Mouse (Mus musculus) heart, postnatal 36 days (tissue): ENCODE results near the gene Timmdc1. TPM values are rescaled to one million over a fixed set of nuclear protein-coding genes. Genes with fewer than 3 reads are reported as not detected.
"Not testable (repeated sequence)": the region's sequence is repeated elsewhere in the genome, so short reads cannot be mapped to it uniquely, and the experiment has no call there.

Experiments
- DNase-seq, 2 experiments: peaks; one replicate each; pipeline ENCODE4 v3.0.0; 2021 to 2022
- intact Hi-C: fragments of 180-260 bp; cut with DNase I; formaldehyde crosslinking; loops from one replicate; pipeline ENCODE4 v1.15.1; 2025
- total RNA-seq, 2 experiments: library from RNA; stranded (reverse); gene quantifications; 2 replicates each; pipeline ENCODE4 v1.2.3; 2021

Timmdc1 gene
- total RNA-seq, 2 experiments from 2014 or later = 62.4 to 74.4 TPM

DNA sequence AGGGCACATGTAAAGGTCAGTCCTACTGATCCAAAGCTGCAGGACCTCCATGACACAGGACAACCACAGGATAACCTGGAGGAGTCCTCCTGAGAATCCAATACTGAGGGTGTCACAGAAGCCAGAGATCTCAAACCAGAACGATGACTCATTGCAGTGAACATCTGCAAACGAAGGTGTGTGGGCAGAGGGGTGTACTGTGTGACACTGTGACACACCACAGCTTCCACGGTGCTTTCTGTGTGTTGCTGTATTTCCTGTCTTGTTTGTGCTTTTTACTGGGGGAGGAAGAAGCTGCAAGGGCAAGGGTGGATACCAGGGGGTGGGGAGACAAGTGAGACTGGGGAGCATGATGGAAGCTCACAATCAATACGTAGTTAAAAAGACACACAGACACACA, 18.9 kb downstream of the Timmdc1 start:
- DNase-seq = no peak
- intact Hi-C loops = loop anchor here (10.0 kb wide), 1 partner anchor 509 kb away; no protein-coding TSS in a partner anchor

GRCm38 (mm10) chr16:38502469-38502868, 20.0 kb downstream of the Timmdc1 start:
- intact Hi-C loops = loop anchor here (10.0 kb wide), 1 partner anchor 508 kb away; no protein-coding TSS in a partner anchor

GRCm38 (mm10) chr16:38496604-38497140, 25.8 kb downstream of the Timmdc1 start:
- DNase-seq = no peak
- intact Hi-C loops = no loop called here

More at GRCm38 (mm10) chr16:38502469-38502868, 20.0 kb downstream of the Timmdc1 start:
- no peak for DNase-seq

- no peak for DNase-seq
- intact Hi-C loops = no loop called here
Observed at GRCm38 (mm10) chr16:38493890-38494289, 28.6 kb downstream of the Timmdc1 start.

GRCm38 (mm10) chr16:38492551-38492950, 29.9 kb downstream of the Timmdc1 start:
- intact Hi-C loops = no loop called here
- DNase-seq = no peak

- DNase-seq = no peak
- intact Hi-C loops = no loop called here
Observed at GRCm38 (mm10) chr16:38483582-38484309, 38.7 kb downstream of the Timmdc1 start.

DNA sequence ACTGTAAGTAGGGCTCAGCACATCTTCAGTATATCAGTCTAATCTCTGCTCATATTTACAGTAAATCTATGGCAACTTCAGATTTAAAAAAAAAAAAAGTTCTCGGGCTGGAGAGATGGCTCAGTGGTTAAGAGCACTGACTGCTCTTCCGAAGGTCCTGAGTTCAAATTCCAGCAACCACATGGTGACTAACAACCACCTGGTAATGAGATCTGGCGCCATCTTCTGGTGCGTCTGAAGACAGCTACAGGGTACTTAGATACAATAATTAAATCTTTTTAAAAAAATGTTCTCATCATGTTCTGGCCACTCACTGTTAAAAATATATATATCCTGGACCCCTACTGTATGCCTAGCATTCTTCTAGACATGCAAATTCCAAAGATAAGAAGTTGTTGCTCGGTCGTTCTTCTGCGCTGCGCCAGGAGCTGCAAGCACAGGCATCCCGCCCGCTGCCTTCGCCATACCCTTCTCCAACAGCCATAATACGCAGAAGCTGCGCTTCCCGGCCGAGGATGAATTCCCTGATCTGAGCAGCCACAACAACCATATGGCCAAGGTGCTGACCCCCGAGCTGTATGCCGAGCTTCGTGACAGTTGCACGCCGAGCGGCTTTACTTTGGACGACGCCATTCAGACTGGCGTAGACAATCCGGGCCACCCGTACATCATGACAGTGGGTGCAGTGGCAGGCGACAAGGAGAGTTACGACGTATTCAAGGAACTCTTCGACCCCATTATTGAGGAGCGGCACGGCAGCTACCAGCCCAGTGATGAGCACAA, 39.5 kb downstream of the Timmdc1 start:
- DNase-seq = peak; percentile 49 to 61
- intact Hi-C loops = loop anchor here (1.0 kb wide), 1 partner anchor 138 kb away; no protein-coding TSS in a partner anchor

- intact Hi-C loops = no loop called here
- no peak for DNase-seq
Observed at GRCm38 (mm10) chr16:38481327-38481726, 41.1 kb downstream of the Timmdc1 start.

- intact Hi-C loops = no loop called here
- DNase-seq = no peak
Observed at GRCm38 (mm10) chr16:38478296-38478695, 44.2 kb downstream of the Timmdc1 start.

- DNase-seq, intact Hi-C loops: not testable (repeated sequence)
Observed at GRCm38 (mm10) chr16:38477241-38477608, 45.2 kb downstream of the Timmdc1 start.

DNA sequence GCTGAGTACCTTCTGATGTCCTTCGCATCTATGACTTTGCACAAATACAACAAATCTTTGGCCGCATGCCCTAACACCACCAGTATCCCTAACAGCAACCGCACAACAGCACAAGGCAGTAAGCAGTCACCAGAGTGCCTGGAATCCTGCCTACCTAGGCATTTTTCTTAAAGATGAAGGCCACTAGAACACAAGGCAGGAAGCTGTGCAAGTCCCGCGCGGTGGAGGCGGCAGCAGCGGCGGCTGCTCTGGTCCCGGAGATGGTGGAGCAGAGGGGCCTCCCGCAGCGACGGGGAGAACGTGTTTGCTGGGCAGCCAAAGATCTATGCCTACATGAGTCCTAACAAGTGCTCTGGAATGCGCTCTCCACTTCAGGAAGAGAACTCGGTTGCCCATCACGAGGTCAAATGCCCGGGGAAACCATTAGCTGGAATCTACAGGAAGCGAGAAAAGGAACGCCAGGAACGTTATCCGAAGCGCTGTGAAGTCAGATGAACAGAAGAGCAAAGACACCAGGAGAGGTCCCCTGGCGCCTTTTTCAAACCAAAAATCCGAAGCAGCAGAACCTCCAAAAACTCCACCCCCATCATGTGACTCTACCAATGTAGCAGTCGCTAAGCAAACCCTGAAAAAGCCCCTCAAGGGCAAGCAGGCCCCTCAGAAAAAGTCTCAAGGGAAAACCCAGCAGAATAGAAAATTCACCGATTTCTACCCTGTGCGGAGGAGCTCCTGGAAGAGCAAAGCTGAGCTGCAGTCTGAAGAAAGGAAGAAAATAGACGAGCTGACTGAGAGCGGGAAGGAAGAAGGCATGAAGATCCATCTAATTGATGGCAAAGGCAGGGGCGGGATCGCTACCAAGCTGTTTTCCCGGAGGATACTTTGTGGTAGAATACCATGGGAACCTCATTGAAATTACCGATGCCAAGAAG, 45.9 kb downstream of the Timmdc1 start:
- intact Hi-C loops = no loop called here

GRCm38 (mm10) chr16:38475681-38476311, 46.7 kb downstream of the Timmdc1 start:
- DNase-seq = no peak
- intact Hi-C loops = no loop called here

More for the DNA sequence above, 45.9 kb downstream of the Timmdc1 start:
- peak; percentile 48 to 58 for DNase-seq

DNA sequence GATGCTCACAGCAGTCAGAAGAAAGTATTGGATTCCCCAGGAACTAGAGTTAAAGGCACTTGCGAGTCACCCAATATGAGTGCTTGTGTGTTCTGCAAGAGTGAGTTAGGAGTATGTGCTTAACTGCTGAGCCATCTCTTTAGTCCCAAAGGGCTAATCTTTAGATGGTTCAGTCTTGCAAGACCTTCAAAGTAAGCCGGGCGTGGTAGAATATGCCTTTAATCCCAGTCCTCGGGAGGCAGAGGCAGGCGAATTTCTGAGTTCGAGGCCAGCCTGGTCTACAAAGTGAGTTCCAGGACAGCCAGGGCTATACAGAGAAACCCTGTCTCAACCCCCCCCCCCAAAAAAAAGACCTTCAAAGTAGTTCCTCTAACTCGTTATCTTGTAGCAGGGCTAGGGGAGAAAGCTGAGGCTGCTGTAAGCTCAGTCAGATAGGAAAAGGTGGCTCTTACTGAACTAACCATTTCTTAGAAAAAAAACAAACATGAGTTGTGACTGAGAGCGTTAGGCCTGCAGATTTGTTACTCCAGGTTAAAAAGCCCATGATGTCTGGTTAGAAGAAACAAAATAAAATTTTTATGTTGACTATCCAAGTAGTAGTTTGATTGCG, 47.7 kb downstream of the Timmdc1 start:
- DNase-seq = no peak
- intact Hi-C loops = no loop called here

DNA sequence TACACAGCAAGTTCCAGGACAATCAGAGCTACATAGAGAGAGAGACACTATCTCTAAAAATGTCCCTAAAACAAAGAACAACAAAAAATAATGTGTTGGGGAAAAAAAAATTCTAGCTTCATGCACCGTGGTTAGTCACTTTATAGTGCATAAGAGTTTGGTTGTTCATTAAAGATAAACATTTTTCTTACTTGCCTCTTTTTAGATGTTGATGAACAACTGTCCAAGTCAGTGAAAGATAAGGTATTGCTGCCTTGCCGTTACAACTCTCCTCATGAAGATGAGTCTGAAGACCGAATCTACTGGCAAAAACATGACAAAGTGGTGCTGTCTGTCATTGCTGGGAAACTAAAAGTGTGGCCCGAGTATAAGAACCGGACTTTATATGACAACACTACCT, 48.8 kb downstream of the Timmdc1 start:
- no peak for DNase-seq
- intact Hi-C loops = no loop called here

- intact Hi-C loops = no loop called here
- DNase-seq = no peak
Observed at GRCm38 (mm10) chr16:38472507-38472873, 50.0 kb downstream of the Timmdc1 start.

DNA sequence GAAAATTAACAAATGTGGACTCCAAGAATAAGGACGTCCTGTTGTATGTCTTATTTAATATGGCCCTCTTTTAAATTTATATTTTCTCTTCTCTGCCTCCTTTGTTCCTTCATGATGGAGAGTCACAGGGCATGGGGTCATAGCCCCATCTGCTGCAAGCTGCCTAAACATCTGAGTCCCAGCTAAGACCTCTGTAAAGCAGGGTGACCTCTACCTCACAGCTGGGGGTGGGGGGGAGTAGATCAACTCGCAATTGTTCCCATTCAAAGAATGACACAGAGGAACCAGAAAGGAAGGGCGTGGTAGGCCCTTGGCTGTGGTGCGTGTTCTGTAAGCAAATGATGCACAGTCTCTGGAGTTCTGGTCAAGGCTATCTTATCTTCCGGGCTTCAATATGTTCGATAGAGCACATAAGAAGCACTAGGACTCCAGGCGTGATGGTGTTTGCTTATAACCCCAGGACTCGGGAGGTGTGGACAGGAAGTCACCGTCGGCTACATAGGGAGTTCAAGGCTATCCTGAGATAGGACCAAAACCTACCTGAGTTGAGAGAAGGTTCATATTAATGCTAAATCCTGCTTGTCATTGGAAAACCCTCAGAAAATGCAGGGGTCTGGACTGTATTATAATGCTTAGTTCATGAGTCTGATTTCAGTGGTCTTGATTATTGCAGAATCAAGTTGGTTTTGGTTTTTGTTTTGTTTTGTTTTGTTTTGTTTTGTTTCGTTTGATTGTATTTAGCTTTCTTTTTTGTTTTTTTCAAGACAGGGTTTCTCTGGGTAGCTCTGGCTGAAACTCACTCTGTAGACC, 50.6 kb downstream of the Timmdc1 start:
- intact Hi-C loops = no loop called here
- no peak for DNase-seq

DNA sequence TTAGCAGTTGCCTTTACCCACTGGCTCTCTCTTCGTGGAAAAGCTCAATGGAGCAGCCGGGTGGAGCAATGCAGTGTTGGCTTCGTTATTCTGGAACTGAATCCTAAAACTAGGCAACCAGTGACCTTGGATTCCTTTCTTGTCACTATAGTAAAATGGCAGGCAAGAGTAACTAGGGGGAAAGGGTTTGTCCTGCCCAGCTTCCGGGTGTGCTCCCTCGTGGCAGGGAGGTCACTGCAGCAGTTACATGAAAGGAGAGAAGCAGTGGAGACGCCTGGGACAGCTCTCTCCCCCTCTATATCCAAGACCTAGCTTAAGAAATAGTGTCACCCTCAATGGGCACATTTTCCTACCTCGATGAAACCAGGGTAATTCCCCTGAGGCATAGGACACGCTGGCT, 53.0 kb downstream of the Timmdc1 start:
- intact Hi-C loops = no loop called here
- DNase-seq = no peak

DNA sequence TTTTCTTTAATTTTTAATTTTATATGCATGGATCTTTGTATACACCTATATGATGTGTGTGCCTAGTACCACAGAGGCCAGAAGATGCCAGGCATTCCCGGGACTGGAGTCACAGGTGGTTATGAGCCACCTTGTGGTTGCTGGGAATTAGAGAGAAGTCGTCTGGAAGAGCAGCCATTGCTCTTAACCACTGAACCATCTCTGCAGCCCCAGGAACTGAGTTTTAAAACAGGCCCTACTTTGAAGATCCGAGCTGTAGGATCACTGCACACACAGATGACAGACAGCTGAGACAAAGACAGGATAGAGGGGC, 53.8 kb downstream of the Timmdc1 start:
- intact Hi-C loops = no loop called here
- no peak for DNase-seq
